Mouse (Mus musculus) liver, embryonic 14.5 days (tissue): ENCODE data around the gene Rasgef1b. TPM values are rescaled to one million over a fixed set of nuclear protein-coding genes. Genes with fewer than 3 reads are reported as not detected.

Source experiments
- ATAC-seq: fragments of 200-750 bp; cut with Nextera tagmentation; 2 replicates; pipeline ENCODE4 v1.8.0; 2017; ENCODE audit warnings: moderate number of reproducible peaks, mild to moderate bottlenecking, moderate library complexity; ENCODE audit not compliant: insufficient read depth
- DNase-seq, 3 experiments: peaks; one replicate each; pipeline ENCODE4 v3.0.0-alpha.2; 2012 to 2013; ENCODE audit warnings: low read depth in 3 of 3, low spot score in 3 of 3
- H3K27ac ChIP-seq: fragments of 300-500 bp; sonication (generic); 2 replicates; pipeline ENCODE4 v1.5.1; 2014; ENCODE audit warnings: moderate library complexity, mild to moderate bottlenecking, control low read depth, inconsistent platforms
- H3K27me3 ChIP-seq: fragments of 300-500 bp; sonication (generic); 2 replicates; pipeline ENCODE4 v1.6.1; 2014; ENCODE audit warnings: mild to moderate bottlenecking, low read length, moderate library complexity; ENCODE audit not compliant: control insufficient read depth, insufficient read depth
- H3K36me3 ChIP-seq: fragments of 300-500 bp; sonication (generic); replicated peaks from 2 replicates; pipeline ENCODE4 v1.6.1; 2014; ENCODE audit warnings: low read depth; ENCODE audit not compliant: control insufficient read depth, insufficient read depth
- H3K4me1 ChIP-seq, 2 experiments: fragments of 200-500 bp in 1 of 2; fragments of 300-500 bp in 1 of 2; sonication (generic) in 1 of 2; replicated peaks; 2 replicates each; pipeline ENCODE4 v1.6.1; 2012 to 2014; ENCODE audit warnings: antibody characterized with exemption in 1 of 2, inconsistent platforms in 1 of 2, low read length in 1 of 2; ENCODE audit not compliant: control insufficient read depth in 2 of 2, insufficient read depth in 2 of 2
- H3K4me2 ChIP-seq: fragments of 300-500 bp; sonication (generic); 2 replicates; pipeline ENCODE4 v1.6.1; 2014; ENCODE audit warnings: low read depth, mild to moderate bottlenecking, control low read depth, moderate library complexity
- H3K4me3 ChIP-seq, 2 experiments: fragments of 200-500 bp in 1 of 2; fragments of 300-500 bp in 1 of 2; sonication (generic) in 1 of 2; 2 replicates each; pipeline ENCODE4 v1.5.1; 2012 to 2014; ENCODE audit warnings: low read depth in 2 of 2, low read length in 2 of 2, mild to moderate bottlenecking in 2 of 2, control low read depth in 1 of 2, inconsistent platforms in 1 of 2, moderate library complexity in 1 of 2; ENCODE audit not compliant: insufficient read depth in 1 of 2
- H3K9ac ChIP-seq: fragments of 300-500 bp; sonication (generic); replicated peaks from 2 replicates; pipeline ENCODE4 v1.6.1; 2014; ENCODE audit warnings: mild to moderate bottlenecking, control low read depth, moderate library complexity
- H3K9me3 ChIP-seq: fragments of 300-500 bp; sonication (generic); 2 replicates; pipeline ENCODE4 v1.6.1; 2016; ENCODE audit warnings: low read length, mixed read lengths; ENCODE audit not compliant: control insufficient read depth
- CTCF ChIP-seq: IDR thresholded peaks from 2 replicates; pipeline ENCODE4 v1.5.1; 2016; ENCODE audit warnings: antibody characterized with exemption, low read depth, control low read depth
- EP300 ChIP-seq: IDR thresholded peaks from 2 replicates; pipeline ENCODE4 v1.6.1; 2016; ENCODE audit warnings: antibody characterized with exemption, low read depth
- WGBS: fragments of 180-500 bp; shearing (Covaris S2); extraction: QIAGEN DNeasy Blood & Tissue Kit; methylation state at CpG from one replicate; pipeline ENCODE4 v1.1.7; 2014; ENCODE audit not compliant: insufficient replicate concordance; 5-methylcytosine and 5-hydroxymethylcytosine counted together
- polyA plus RNA-seq, 2 experiments: library from polyadenylated mRNA; depleted of rRNA in 1 of 2; stranded (reverse) in 1 of 2; unstranded in 1 of 2; fragments of >200 nt; fragmentation: Nextera tagmentation in 1 of 2; extraction: Ambion mirVana in 1 of 2; gene quantifications; 2 replicates each; pipeline versions ENCODE4 v1.2.1 to v1.2.3; 2012 to 2014

Rasgef1b gene
- polyA plus RNA-seq, 2 experiments, result 2.8 to 4.2 TPM

DNA sequence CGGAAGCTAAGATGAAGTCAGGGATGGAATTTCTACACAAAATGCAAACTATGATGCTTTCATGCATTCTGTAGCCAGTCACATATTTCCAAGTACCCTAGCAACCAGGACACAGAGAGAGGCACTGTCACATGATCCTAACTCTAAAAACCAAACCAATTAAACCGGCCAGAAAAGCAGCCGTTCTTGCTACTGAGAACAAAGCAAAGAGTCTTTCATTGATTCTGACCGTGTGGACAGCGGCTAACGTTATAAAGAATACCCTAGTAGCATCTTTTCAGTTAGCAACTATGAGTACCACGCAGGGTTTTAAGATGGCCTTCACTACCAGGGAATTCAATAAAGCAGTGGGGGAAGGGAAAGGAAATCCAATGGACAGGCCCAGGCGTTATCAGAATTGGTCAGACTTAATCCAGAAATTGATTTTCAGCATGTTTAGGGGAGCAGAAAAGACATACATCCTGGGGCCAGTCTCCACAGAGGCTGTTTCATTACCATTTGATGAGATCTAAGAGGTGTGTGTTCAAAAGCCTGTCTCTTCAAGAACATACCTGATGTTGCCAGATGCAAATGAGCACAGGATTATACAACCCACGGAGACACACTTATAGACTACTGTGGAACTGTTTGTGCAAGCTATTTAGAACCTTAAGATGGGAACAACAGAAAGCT lies 215.5 kb downstream of the Rasgef1b start:
- ATAC-seq (no peak), DNase-seq (no peak)
- Histone ChIP-seq H3K4me2 (no peak overlapping the region), H3K27ac (no peak overlapping the region), H3K36me3 (no peaks in the 10 kb centered on the region), H3K27me3 (no peaks in the 10 kb centered on the region), H3K9me3 (no peaks in the 10 kb centered on the region), H3K9ac (no peak overlapping the region), H3K4me1 (peaks cover 3 to 4% of the 10 kb centered on the region in 2 experiments; a peak in 1 of 4 replicates), H3K4me3 (no peak overlapping the region)
- 73% methylated on average over 9 of the region's 9 CpGs for WGBS
- TF ChIP-seq EP300 (no peak), CTCF (no peak)

GRCm38 (mm10) chr5:99511081-99511480 lies 217.8 kb downstream of the Rasgef1b start:
- ATAC-seq, result no peak
- H3K36me3 ChIP-seq, result no peaks in the 10 kb centered on the region
- no peaks in the 10 kb centered on the region for H3K27me3 ChIP-seq
- H3K4me2 ChIP-seq, result no peak overlapping the region
- no peak overlapping the region for H3K27ac ChIP-seq
- no peak for TF ChIP-seq CTCF
- TF ChIP-seq EP300, result no peak
- H3K4me3 ChIP-seq, result no peak overlapping the region
- no peak for DNase-seq
- H3K9me3 ChIP-seq, result no peaks in the 10 kb centered on the region
- peaks cover 3% of the 10 kb centered on the region in 2 experiments; a peak in 1 of 4 replicates for H3K4me1 ChIP-seq
- WGBS, result 80% methylated on average over 11 of the region's 11 CpGs
- H3K9ac ChIP-seq, result no peak overlapping the region

DNA sequence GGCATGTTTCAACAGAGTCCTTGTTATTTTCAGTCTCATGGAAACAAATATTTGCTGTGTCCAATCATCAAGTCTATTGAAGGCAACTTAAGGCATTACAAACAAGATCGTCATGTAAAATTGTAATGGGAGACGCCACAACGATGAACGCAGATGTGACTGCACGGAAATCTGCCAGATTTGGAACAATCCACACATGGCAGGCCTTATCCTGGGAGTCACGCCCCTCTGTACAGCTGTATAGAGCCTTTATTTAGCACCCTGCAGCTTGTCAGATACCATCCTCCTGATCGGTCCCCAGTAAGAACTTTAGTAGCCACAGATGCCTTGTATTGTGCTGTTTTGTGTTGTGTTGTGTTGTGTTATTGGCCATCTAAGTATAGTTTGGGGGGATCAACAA lies 222.8 kb downstream of the Rasgef1b start:
- no peaks in the 10 kb centered on the region for H3K27me3 ChIP-seq
- H3K4me2 ChIP-seq, result no peak overlapping the region
- H3K4me3 ChIP-seq, result no peak overlapping the region
- TF ChIP-seq EP300 (no peak), CTCF (no peak)
- no peaks in the 10 kb centered on the region for H3K9me3 ChIP-seq
- no peak for ATAC-seq
- 76% methylated on average over 7 of the region's 7 CpGs for WGBS
- no peaks in the 10 kb centered on the region for H3K36me3 ChIP-seq
- no peak for DNase-seq
- no peak overlapping the region for H3K9ac ChIP-seq
- no peaks in the 10 kb centered on the region for H3K4me1 ChIP-seq
- no peak overlapping the region for H3K27ac ChIP-seq

GRCm38 (mm10) chr5:99504349-99504830 lies 224.5 kb downstream of the Rasgef1b start:
- no peaks in the 10 kb centered on the region for H3K4me1 ChIP-seq
- no peak overlapping the region for H3K4me2 ChIP-seq
- H3K9ac ChIP-seq, result no peak overlapping the region
- H3K27ac ChIP-seq, result no peak overlapping the region
- no peaks in the 10 kb centered on the region for H3K36me3 ChIP-seq
- WGBS, result 60% methylated on average over 9 of the region's 9 CpGs
- no peak overlapping the region for H3K4me3 ChIP-seq
- ATAC-seq (no peak), DNase-seq (no peak)
- TF ChIP-seq EP300 (no peak), CTCF (no peak)
- no peaks in the 10 kb centered on the region for H3K9me3 ChIP-seq
- H3K27me3 ChIP-seq, result no peaks in the 10 kb centered on the region

GRCm38 (mm10) chr5:99502681-99503080 lies 226.2 kb downstream of the Rasgef1b start:
- DNase-seq (no peak), ATAC-seq (no peak)
- TF ChIP-seq EP300 (no peak), CTCF (no peak)
- no peak overlapping the region for H3K9ac ChIP-seq
- H3K4me3 ChIP-seq, result no peak overlapping the region
- 65% methylated on average over 9 of the region's 9 CpGs for WGBS
- no peaks in the 10 kb centered on the region for H3K36me3 ChIP-seq
- H3K9me3 ChIP-seq, result no peaks in the 10 kb centered on the region
- H3K4me2 ChIP-seq, result no peak overlapping the region
- H3K27ac ChIP-seq, result no peak overlapping the region
- H3K4me1 ChIP-seq, result no peaks in the 10 kb centered on the region
- no peaks in the 10 kb centered on the region for H3K27me3 ChIP-seq
